Mouse (Mus musculus) urinary bladder, adult 18-20 months (tissue): ENCODE results near the gene Uevld.
A peak's percentile ranks its signal among the peaks of the same experiment; 100 is the strongest.
"Not testable (repeated sequence)": the region's sequence is repeated elsewhere in the genome, so short reads cannot be mapped to it uniquely, and the experiment has no call there.

Source experiments
- DNase-seq, 2 experiments: peaks; one replicate each; pipeline ENCODE4 v3.0.0; 2022; ENCODE audit warnings: low spot score in 2 of 2, mixed read lengths in 2 of 2

Uevld gene

DNA sequence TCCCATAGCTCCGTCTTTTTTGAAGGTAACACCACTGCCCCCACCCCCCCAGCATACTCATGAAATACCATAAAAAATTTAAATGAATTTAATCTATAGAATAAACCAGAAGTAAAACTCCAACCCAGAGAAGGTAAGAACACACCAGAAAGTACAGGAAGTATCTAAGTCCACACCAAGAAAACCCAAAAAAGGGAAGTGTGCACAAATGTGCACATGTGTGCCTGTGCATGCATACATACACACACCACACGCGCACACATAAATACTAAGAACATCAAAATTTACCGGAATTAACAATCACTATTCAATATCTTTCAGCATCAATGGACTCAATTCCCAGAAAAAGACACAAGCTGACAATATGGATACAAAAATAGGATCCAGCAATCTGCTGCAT lies 11.6 kb upstream of the Uevld start:
- no peak for DNase-seq

DNA sequence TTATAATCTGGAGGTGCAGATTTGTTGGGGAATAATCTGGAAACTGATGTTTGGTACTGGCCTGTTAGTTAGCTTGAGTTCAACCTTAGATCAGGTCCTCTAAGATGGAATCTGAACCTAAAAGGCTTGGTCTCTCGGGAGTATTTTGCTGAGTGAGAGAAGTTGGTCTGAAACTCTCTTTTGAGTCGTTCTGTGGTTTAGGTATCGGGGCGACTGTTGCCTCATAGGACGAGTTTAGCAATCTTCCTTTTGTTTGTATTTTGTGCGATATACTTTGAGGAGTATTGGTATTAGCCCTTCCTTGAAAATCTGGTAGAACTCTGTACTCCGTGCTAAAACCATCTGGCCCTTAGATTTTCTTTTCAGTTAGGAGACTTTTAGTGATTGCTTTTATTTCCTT lies 5.7 kb upstream of the Uevld start:
- DNase-seq, result no peak

DNA sequence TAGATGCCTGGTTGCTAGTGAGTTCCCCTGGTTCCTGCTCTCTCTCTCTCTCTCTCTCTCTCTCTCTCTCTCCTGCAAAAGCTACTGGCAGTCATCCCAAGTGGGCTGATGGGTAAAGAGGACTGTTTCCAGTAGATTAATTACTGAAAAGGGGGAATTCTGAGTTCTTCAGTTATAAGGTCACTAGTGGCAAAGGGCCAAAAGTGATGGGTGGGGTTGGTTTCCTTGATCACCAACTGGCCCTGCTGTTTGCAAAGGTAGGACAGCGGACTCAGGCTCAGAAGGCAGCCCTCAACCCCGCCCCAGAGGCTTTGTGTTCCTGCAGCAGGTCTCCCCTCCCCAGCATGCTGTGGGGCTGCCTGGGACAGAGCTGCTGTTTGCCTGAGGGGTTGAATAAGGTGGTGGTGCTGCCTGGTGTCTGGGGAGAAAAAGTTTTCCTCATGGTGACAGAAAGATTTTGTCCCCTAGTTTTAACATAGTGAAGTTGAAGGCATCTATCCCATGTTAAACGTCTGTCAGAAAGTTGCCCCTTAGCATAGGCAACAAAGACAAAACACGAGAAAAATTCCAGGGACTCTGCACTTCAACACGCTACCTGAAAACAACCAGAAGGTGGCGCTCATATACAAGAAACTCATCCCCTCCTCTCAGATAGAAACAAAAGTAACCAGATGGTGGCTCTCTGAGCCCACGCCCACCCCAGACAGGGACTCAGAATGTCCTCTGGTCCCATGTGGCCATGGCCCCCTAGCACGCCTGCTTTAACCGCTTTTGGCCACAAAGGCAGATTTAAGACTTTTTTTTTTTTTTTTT lies 4.7 kb upstream of the Uevld start:
- peak; percentile 22 to 26 for DNase-seq

DNA sequence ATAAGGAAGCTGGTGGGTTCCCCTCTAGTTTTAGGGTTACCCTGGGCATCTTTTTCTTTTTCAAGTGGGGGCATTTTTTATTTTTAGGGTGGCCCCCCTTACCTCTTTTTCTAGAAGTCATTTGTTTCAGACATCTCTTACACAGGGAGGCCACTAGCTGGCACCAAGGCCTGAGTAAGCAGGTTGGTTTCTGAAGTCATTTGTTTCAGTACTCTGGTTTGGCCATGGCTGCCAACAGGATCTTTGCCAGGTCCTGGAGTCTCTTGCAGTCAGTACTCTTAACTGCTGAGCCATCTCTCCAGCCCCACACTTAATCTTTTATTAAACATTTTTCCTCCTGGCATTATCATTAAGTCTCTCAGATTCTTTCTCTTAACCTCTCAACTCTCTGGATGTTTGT lies 3.8 kb upstream of the Uevld start:
- DNase-seq, result no peak

DNA sequence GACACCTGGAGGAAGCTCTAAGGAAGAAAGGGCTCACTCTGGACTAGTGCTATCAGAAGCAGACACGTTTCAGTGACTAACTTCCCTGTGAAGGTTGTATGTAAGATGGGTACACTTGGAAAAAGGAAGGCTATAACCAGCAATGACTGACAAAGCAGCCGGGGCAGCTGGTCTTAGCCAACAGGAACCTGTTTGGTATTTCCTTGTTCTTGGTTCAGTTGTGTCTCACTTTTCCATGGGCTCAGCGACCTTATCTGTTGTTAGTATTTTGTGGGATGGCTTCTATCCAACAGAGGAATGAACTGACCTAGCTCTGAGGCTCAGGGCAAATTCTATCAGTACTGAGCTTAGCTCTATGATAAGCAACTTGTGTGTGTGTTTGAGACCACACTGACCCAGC lies 2.7 kb upstream of the Uevld start:
- DNase-seq, result no peak

DNA sequence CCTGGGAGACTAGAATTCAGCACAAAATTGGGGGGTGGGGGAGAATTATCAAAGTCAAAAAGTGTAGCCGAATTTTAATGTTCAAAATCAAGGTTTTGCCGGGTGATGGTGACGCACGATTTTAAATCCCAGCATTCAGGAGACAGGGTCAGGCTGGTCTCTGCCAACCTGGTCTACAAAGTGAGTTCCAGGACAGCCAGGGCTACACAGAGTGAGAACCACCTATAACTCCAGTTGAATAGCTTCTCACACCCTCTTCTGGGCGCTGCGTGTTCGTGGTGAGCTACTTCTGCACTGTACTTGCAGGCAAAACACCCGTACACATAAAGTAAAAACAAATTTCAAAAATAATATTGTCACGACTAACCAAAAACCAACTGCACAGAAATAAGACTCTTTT lies 526 bp upstream of the Uevld start:
- no peak for DNase-seq

DNA sequence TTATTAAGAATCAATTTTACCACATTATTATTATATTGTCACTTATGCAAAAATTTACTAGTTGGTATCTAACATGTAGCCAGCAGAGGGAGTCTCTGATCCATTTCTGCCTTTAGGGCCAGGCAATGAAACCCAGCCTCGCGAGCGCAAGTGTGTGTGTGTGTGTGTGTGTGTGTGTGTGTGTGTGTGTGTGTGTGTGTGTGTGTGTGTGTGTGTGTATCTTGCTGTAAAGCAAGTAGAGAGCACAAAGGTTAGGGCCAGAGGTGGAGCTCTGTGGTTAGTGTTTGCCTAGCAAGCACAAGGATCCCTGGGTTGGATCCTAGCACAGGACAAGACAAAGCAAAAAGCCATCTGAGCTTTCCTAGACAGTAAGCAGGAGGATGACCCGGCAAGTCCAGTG lies 22.5 kb downstream of the Uevld start:
- DNase-seq, result no peak

DNA sequence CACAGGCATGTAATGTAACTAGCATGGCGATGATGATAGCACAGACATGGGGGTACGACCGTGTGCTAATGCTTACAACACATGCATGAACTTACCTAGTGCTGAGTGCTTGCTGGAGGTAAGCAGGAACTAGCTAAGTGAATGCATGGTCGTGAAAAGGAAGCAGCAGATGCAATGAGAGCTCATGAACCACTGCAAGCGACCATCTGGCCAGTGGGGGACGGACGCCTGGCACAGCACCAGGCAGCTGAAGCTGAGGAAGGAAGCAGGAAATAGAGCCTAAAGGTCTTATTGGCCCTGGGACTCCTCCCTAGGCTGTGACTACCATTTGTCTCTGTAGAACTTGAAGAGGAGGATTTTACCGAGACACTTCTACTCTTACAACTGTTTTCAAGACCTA lies 23.5 kb downstream of the Uevld start:
- no peak for DNase-seq

DNA sequence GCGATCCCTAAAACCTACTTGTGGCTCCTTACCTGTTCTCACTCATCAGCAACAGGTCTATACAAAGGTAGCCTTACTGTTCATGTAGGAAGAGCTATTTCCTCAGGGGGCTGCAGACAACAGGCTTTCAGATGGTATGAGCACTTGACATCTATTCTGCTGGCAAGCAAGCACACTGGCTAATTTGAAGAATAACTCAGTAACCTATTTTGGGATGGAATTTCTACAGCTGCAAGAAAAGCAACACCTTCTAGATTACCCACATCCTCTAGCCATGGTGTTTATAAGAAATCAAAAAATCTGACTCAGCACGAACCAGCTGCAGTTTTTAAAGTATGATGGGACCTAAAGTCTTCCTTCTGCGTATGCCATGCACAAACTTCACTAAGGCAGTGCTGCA lies 27.0 kb downstream of the Uevld start:
- no peak for DNase-seq

DNA sequence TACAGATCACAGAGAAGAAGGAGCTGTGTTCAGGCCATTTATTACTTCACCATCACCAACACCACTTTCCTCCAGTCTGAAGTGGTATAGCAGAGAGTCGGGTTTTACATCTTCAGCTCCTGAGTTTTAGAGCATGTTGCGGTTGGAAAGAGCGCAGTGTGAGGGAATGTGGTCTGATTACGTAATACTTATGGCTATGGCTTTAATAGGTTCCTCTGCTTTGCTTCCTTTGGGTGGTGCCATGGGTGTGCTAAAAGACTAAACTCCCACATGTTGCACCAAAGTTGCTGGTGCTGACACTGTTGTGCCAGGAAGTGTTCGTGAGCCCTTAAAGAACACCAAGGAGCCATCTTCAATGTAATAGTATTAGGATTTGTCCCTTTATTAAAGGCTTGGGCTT lies 30.0 kb downstream of the Uevld start:
- no peak for DNase-seq

DNA sequence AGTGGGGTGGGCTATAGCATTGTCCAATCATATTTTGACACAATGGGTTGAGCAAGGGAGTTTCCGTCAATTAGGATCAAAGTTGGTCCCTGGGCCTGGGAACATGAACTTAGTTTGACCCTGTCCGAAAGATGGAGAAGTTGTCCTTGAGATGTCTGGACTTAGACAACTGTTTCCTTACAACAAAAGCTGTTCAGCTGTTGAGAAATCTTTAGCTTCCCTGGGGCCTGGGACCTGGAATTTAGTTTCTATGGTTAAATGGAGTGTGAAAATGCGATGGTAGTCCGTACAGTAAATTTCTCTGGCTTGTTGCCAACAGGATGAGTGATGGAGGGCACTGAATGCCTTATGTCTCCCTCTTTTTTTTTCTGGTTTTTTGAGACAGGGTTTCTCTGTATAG lies 36.3 kb downstream of the Uevld start:
- no peak for DNase-seq

DNA sequence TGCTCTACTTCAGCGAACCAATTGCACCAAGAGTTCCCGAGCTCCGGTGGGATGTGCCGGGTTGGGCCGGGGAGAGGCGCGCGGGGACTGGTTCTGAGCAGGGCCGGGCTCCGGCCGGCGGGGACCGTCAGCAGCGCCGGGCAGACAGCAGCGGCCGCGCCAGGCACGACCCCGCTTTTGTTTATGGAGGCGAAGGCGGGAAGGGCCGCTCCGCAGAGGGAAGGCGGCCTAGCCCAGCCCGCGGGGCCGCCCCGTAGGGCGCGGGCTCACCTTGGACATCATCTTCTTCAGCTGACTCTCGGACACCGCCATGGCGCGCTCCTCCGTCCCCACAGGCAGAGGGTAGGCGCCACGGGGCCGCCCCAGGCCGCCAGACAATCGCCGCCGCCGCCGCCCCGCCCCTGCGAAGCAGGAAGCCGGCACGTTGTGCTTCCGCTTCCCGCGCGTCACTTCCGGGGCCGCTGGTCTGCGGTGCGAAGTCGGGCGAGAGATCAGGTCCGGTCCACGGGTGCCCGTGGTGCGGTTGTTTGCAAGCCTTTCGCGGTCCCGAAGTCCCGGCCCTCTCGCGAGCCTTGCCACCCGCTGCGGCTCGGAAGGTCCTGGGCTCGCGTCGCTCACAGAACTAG lies 38.7 kb downstream of the Uevld start, which contains the start of gene Tsg101:
TSS of gene Tsg101 (minus strand) at position 419 of the 626 bp plus-strand sequence.
- peak; percentile 85 to 92 for DNase-seq

DNA sequence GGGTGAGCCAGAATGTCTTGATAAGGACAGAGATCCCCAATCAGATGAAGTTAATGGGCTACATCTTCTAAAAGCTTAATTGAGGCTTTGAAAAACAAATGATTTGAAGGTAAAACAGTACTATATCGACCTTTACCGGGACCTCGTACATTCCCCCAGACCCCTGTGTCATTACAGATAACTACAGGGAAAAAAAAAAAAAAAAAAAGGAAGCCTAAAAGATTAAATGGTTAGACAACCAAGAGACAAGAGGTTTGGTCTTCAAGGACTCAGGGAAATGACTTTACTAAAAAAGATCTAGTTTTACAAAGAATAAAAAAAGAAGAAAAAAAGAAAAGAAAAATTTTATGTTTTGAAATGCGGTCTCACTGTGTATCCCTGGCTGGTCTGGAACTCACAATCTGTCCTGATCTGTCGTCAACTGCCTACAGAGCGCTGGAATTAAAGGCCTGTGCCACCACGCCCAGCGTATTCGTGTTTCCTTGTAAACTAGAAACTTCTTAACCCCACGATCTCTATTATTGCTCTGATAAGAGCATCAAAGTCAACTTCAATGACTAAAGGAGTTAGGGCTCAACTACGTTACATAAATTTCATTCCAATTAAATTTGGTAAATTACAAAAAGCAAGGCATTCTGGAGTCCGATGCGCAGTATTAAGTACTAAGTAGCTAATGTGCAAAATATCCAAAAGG lies 39.5 kb downstream of the Uevld start:
- DNase-seq, result no peak

DNA sequence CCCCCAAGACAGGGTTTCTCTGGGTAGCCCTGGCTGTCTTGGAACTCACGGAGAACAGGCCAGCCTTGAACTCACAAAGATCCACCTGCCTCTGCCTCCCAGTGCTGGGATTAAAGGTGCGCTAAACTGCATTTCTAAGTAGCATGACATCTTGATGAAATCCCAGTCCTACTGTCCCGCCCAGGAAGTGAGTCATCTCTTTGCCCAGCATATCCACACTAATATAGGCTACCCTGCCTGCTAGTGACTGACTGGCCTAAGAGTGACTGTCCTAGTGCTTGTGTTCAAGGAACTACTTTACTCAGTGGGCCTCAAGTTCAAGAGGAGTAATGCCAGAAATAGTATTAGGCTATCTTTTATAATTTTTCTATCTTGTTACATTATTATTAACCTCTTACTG lies 42.0 kb downstream of the Uevld start:
- DNase-seq, result no peak

DNA sequence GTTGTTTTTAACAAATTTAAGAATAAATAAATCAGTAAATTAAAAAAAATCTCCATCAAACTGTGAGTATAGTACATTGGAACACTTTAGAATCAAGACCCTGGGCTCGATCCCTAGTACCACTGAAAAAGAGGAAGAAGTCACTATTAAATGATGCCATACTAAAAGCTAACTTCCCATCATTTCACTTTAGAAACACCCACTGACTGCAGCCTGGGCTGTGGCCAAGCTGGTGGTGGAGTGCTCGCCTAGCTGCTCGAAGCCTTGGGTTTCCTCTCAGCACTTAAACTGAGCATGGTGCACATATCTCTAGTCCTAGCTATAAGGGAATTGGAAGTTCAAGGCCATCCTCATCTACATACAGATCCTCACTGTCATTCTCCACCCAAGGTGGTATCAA lies 47.1 kb downstream of the Uevld start:
- no peak for DNase-seq

DNA sequence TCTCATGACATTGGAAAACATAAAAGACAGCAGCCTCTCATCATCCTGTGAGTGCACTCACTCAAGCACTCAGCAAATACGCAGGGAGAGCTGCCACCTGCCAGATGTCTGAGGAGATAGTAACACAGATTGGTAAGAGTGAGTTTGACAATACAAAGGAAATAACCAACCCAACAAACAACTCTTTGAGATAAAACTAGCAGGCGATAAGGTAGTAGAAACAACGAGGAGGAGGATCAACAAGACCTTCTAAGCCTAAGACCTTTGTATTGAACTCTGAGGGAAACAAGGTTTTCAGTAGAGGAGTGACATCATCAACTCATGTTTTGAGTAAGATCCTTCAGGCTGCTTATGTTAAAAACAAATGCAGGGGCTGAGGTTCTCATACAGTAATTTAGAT lies 59.0 kb downstream of the Uevld start:
- no peak for DNase-seq

DNA sequence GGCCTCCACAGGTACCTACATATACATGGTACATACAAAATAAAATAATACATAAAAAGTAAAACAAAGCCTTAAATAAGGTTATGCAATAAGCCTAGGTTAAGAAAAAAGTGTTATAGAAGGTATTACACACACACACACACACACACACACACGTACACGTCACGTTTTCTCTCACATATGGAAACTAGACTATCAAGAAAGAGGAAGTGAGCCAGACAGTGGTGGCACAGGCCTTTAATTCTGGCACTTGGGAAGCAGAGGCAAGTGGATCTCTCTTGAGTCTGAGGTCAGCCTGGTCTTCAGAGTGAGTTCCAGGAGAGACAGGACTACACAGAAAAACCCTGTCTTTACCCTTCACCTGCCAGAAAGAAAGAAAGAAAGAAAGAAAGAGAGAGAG lies 62.8 kb downstream of the Uevld start:
- DNase-seq, result no peak

DNA sequence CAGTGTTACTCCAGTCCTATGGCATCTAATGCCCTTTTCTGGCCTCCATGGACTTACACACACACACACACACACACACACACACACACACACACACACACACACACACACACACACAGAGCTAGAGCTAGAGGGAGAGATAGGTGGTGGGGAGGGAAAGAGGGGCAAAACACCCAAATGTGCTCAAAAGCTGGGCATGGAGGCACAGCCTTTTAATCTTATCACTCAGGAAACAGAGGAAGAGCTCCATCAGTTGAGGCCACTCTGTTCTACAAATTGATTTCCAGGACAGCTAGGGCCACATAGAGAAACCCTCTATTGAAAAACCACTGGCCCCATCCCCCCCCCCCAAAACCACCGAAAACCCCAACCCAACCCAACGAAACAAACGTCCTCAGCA lies 75.0 kb downstream of the Uevld start:
- DNase-seq, result no peak

DNA sequence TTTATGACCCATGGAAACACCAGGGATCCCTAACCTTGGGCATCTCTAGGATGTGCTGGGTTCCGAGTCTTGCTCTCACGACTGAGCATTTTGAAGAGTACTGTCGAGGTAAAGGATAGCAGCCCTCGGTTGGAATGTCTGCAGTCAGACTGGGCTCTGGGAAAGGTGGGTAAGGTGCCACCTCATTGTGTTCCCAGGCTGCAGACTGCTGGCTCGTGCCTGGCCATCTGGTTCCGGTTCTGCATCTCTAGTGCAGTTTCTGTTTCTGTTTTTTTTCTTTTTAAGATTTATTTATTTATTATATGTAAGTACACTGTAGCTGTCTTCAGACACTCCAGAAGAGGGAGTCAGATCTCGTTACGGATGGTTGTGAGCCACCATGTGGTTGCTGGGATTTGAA lies 76.4 kb downstream of the Uevld start:
- not testable (repeated sequence) for DNase-seq

DNA sequence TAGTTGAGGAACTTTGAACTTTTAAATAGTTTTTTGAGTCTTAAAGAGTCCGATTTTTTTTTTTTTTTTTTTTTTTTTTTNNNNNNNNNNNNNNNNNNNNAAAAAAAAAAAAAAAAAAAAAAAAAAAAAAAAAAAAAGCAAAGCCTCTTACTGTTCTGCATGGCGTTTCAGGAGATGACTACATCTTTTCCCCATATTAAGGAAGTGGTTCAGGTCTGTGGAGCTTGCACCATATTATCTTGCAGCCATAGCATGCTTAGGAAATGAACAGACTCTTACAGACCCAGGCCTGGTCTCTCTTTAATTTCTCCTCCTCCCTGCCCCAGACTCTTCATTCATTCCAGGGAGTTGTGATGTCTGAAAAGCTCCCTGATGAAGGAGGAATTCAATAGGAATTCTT lies 77.3 kb downstream of the Uevld start:
- DNase-seq, result no peak

DNA sequence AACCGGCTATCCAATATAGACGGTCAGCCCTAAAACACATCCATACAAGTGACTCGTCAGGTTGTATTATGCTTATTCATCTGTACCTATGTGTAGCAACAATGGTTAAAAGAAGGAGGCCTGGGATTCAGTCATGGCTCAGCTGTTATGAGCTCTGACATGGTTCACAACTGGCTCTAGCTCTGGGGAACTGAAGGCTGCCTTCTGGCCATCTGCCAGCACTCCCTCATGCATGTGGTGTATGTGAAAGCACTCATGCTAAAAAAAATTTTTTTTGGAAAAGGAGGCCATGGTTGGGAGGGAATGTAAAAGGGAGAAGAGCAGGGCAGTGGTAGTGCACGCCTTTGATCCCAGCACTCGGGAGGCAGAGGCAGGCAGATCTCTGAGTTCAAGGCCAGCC lies 78.5 kb downstream of the Uevld start:
- no peak for DNase-seq

DNA sequence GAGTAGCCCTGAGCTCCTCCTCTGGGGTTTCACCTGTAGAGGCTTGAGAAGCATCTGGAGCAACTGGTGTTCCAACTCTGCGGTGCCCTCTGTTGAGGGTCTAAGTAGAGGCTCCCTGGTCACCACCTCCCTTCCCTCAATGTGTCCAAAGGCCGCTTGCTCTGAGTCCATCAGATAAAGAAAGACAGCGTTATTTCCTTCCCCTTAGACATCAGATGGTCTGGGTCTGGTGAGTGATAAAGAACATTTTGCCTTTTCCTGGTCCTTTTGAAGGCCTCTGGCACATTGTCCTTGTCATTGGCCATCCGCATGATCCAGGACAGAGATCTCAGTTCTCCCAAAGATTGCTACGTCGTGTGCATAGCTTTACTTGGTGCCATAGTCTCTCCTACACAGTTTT lies 81.1 kb downstream of the Uevld start:
- no peak for DNase-seq

DNA sequence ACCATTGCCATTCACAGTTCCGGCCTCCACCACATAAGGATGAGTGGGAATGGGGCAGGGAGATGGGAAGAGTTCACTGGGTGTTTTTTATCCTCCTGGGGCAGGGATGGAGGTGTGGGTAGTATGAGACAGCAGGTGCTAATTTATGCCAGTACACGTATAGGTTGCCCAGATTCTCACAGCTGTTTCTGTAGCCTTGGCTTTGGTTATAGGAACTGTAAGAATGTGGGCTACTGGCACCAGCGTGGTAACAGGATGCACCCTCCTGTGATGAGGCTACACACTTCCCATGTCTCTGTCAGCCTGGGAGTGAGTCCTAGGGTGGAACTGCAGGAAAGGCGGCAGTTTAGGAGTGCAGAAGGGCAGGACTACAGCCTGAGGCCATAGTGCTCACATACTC lies 81.5 kb downstream of the Uevld start:
- DNase-seq, result no peak
